Mouse (Mus musculus): ENCODE data around the gene Ssxb10.
"Not testable (repeated sequence)": the region's sequence is repeated elsewhere in the genome, so short reads cannot be mapped to it uniquely, and the experiment has no call there.

Ssxb10 gene

GRCm38 (mm10) chrX:8327124-8327523 lies at the start of gene Ssxb10:
Gene Ssxb10 (plus strand): TSS chrX:8327424.
- no peak for DNase-seq

GRCm38 (mm10) chrX:8288621-8289020 lies 38.6 kb upstream of the Ssxb10 start:
- DNase-seq = no peak

GRCm38 (mm10) chrX:8309302-8309701 lies 17.9 kb upstream of the Ssxb10 start:
- DNase-seq = no peak

GRCm38 (mm10) chrX:8314905-8315304 lies 12.3 kb upstream of the Ssxb10 start:
- peak; percentile 47 to 76 for DNase-seq

GRCm38 (mm10) chrX:8366678-8367077 lies 39.5 kb downstream of the Ssxb10 start, which contains the start of gene Ssxb9:
Gene Ssxb9 (plus strand): TSS chrX:8366978.
- DNase-seq = not testable (repeated sequence)
